Comparison of ENCODE assay signal across 8 mouse cellular contexts in the genomic region with DNA sequence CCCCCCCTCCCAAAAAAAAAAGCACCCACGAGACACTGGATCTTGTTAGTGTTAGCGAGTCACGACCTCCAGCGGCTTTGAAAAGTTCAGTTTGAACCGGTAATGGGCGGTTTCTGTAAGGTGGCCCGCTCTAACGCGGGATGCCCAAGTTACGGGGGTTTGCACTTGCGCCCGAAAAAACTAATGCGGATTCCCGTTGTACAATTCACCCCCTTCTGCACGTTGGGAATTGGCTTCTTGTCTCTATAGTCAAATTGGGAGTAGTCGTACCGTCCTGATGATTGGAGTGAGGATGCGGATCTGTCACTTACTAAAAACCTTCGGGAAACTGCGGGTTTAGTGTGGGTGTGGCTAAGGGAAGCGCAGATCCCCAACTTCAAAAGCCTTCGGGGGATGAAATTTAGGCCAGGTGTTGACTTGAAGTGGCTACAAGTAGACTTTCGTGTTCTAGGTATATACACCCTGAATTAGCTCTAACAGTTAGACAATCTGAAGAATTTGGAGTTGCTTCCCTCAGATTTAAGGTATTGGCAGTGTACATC. TPM values are rescaled to one million over a fixed set of nuclear protein-coding genes. Genes with fewer than 3 reads are reported as not detected.
DNase-seq lines count a peak whose midpoint lies in the region; ATAC-seq and TF ChIP-seq lines count a peak whose summit lies in the region.

No protein-coding gene starts in this region.

- peak overlapping the region; percentile 74 for H3K4me2 ChIP-seq in lung, embryonic 16.5 days (ENCODE audit: low read depth, low read length)
- peak overlapping the region; percentile 72 for H3K4me2 ChIP-seq in forebrain, embryonic 15.5 days (replicated peaks)
- H3K4me2 ChIP-seq in limb, embryonic 15.5 days, result peak overlapping the region; percentile 66
- H3K4me2 ChIP-seq in neural tube, embryonic 12.5 days (replicated peaks), result peak overlapping the region; percentile 81

- peaks cover 3% of the 10 kb centered on the region for H3K4me1 ChIP-seq in lung, embryonic 16.5 days (replicated peaks; ENCODE audit: control insufficient read depth, insufficient read depth, low read length)
- H3K4me1 ChIP-seq in bone marrow macrophage, adult 2 months (ENCODE audit: control insufficient read depth, insufficient read depth, low read length), result peaks cover 7% of the 10 kb centered on the region; the same call in 1 of the 2 replicates
- H3K4me1 ChIP-seq in forebrain, embryonic 15.5 days, result peaks cover 17% of the 10 kb centered on the region
- H3K4me1 ChIP-seq in limb, embryonic 15.5 days, result peaks cover 3% of the 10 kb centered on the region
- peaks cover 8% of the 10 kb centered on the region for H3K4me1 ChIP-seq in neural tube, embryonic 12.5 days

- peaks cover 4% of the 10 kb centered on the region; the same call in 1 of the 2 replicates for H3K36me3 ChIP-seq in lung, embryonic 16.5 days (ENCODE audit: control insufficient read depth, insufficient read depth, low read length)
- H3K36me3 ChIP-seq in forebrain, embryonic 15.5 days, result peaks cover 22% of the 10 kb centered on the region
- H3K36me3 ChIP-seq in limb, embryonic 15.5 days, result peaks cover 16% of the 10 kb centered on the region; the same call in 1 of the 2 replicates
- peaks cover 16% of the 10 kb centered on the region; the same call in 1 of the 2 replicates for H3K36me3 ChIP-seq in neural tube, embryonic 12.5 days

- no peaks in the 10 kb centered on the region for H3K27me3 ChIP-seq in lung, embryonic 16.5 days (ENCODE audit: control insufficient read depth, insufficient read depth, low read depth, low read length)
- no peaks in the 10 kb centered on the region for H3K27me3 ChIP-seq in forebrain, embryonic 15.5 days
- no peaks in the 10 kb centered on the region for H3K27me3 ChIP-seq in limb, embryonic 15.5 days
- no peaks in the 10 kb centered on the region for H3K27me3 ChIP-seq in neural tube, embryonic 12.5 days (replicated peaks)

- no peak; the same call in 1 of the 2 replicates for TF ChIP-seq CTCF in bone marrow macrophage, adult 2 months (IDR thresholded peaks at IDR 0.05; ENCODE audit: low read depth, low read length)

- WGBS in lung, embryonic 16.5 days, result under 1% methylated on average over 23 of the region's 23 CpGs
- 2% methylated on average over 23 of the region's 23 CpGs for WGBS in forebrain, embryonic 15.5 days
- WGBS in limb, embryonic 15.5 days, result under 1% methylated on average over 23 of the region's 23 CpGs
- 2% methylated on average over 23 of the region's 23 CpGs for WGBS in neural tube, embryonic 12.5 days

- no peak for TF ChIP-seq POLR2A in bone marrow macrophage, adult 2 months (IDR thresholded peaks at IDR 0.05; ENCODE audit: borderline replicate concordance, low read depth, low read length)

- H3K4me3 ChIP-seq in lung, embryonic 16.5 days (ENCODE audit: low read length), result peak overlapping the region; percentile 91
- peak overlapping the region; percentile 96 for H3K4me3 ChIP-seq in bone marrow macrophage, adult 2 months (ENCODE audit: insufficient read depth, low read length)
- H3K4me3 ChIP-seq in forebrain, embryonic 15.5 days, result peak overlapping the region; percentile 95
- H3K4me3 ChIP-seq in limb, embryonic 15.5 days, result peak overlapping the region; percentile 68
- H3K4me3 ChIP-seq in neural tube, embryonic 12.5 days, result peak overlapping the region; percentile 91

- no peak for DNase-seq in lung, postnatal 10 days
- DNase-seq in layer of hippocampus, adult 18-20 months (ENCODE audit: low spot score in 2 of 2), result no peak
- DNase-seq in frontal cortex, postnatal 25 days (ENCODE audit: low spot score in 2 of 2), result no peak

- H3K27ac ChIP-seq in lung, embryonic 16.5 days (ENCODE audit: low read length), result peak overlapping the region; percentile 90; the same call in 1 of the 2 replicates
- peak overlapping the region; percentile 86 for H3K27ac ChIP-seq in bone marrow macrophage, adult 2 months (ENCODE audit: insufficient read depth, low read depth, low read length)
- H3K27ac ChIP-seq in forebrain, embryonic 15.5 days (replicated peaks), result no peak overlapping the region
- peak overlapping the region; percentile 86; the same call in 1 of the 2 replicates for H3K27ac ChIP-seq in limb, embryonic 15.5 days
- no peak overlapping the region for H3K27ac ChIP-seq in neural tube, embryonic 12.5 days

- peak overlapping the region; percentile 97 for H3K9ac ChIP-seq in lung, embryonic 16.5 days (ENCODE audit: low read length)
- peak overlapping the region; percentile 85 for H3K9ac ChIP-seq in forebrain, embryonic 15.5 days (replicated peaks)
- peak overlapping the region; percentile 67 for H3K9ac ChIP-seq in limb, embryonic 15.5 days
- peak overlapping the region; percentile 92 for H3K9ac ChIP-seq in neural tube, embryonic 12.5 days

- no peaks in the 10 kb centered on the region for H3K9me3 ChIP-seq in lung, embryonic 16.5 days (ENCODE audit: control insufficient read depth, low read length)
- no peaks in the 10 kb centered on the region for H3K9me3 ChIP-seq in forebrain, embryonic 15.5 days
- no peaks in the 10 kb centered on the region for H3K9me3 ChIP-seq in limb, embryonic 15.5 days
- no peaks in the 10 kb centered on the region for H3K9me3 ChIP-seq in neural tube, embryonic 12.5 days

- no peak for ATAC-seq in lung, embryonic 16.5 days (ENCODE audit: low read depth)
- ATAC-seq in forebrain, embryonic 15.5 days (replicated peaks), result peak; percentile 7; the same call in 1 of the 2 replicates
- no peak for ATAC-seq in limb, embryonic 15.5 days (ENCODE audit: insufficient number of reproducible peaks, low FRiP score, low TSS enrichment, low read depth)
- ATAC-seq in neural tube, embryonic 12.5 days (ENCODE audit: low FRiP score, low read depth), result peak; percentile 46

RNA-seq across cellular contexts. Expression of a gene that starts 0.8 kb away (rescaled TPM):
- polyA plus RNA-seq in lung, embryonic 16.5 days (2015; fragmentation: Nextera tagmentation; extraction: Ambion mirVana), result 62.3 and 65.6 TPM in 2 replicates
- 33.4 and 39.9 TPM in 2 replicates for polyA plus RNA-seq in bone marrow macrophage, adult 2 months (2012; ENCODE audit: insufficient read depth, insufficient read length, missing spikeins)
- polyA plus RNA-seq in forebrain, embryonic 15.5 days (2015; fragmentation: Nextera tagmentation; extraction: Ambion mirVana), result 78.5 and 83.2 TPM in 2 replicates
- polyA plus RNA-seq in limb, embryonic 15.5 days (2015; fragmentation: Nextera tagmentation; extraction: Ambion mirVana), result 61.9 and 67.6 TPM in 2 replicates
- polyA plus RNA-seq in neural tube, embryonic 12.5 days (2016; fragmentation: Nextera tagmentation; extraction: Ambion mirVana), result 83.2 and 86.4 TPM in 2 replicates
- 10 to 100 TPM; 33.0 to 37.6 TPM for total RNA-seq in layer of hippocampus, adult 18-20 months (2021)

RNA-seq across cellular contexts. Expression of a gene that starts 17.2 kb away (rescaled TPM):
- polyA plus RNA-seq in lung, embryonic 16.5 days (2015; fragmentation: Nextera tagmentation; extraction: Ambion mirVana), result 0.09 and 0.20 TPM in 2 replicates
- polyA plus RNA-seq in bone marrow macrophage, adult 2 months (2012; ENCODE audit: insufficient read depth, insufficient read length, missing spikeins), result 22.1 and 27.7 TPM in 2 replicates
- polyA plus RNA-seq in forebrain, embryonic 15.5 days (2015; fragmentation: Nextera tagmentation; extraction: Ambion mirVana), result 0.18 and 0.42 TPM in 2 replicates
- 0.12 and 0.14 TPM in 2 replicates for polyA plus RNA-seq in limb, embryonic 15.5 days (2015; fragmentation: Nextera tagmentation; extraction: Ambion mirVana)
- 0.11 and 0.19 TPM in 2 replicates for polyA plus RNA-seq in neural tube, embryonic 12.5 days (2016; fragmentation: Nextera tagmentation; extraction: Ambion mirVana)
- total RNA-seq in layer of hippocampus, adult 18-20 months (2021), result 1 to 10 TPM; 3.1 to 3.3 TPM

RNA-seq across cellular contexts. Expression of a gene that starts 41.2 kb away (rescaled TPM):
- not detected in 2 replicates for polyA plus RNA-seq in lung, embryonic 16.5 days (2015; fragmentation: Nextera tagmentation; extraction: Ambion mirVana)
- not detected in 2 replicates for polyA plus RNA-seq in bone marrow macrophage, adult 2 months (2012; ENCODE audit: insufficient read depth, insufficient read length, missing spikeins)
- polyA plus RNA-seq in forebrain, embryonic 15.5 days (2015; fragmentation: Nextera tagmentation; extraction: Ambion mirVana), result not detected in 2 replicates
- not detected in 2 replicates for polyA plus RNA-seq in limb, embryonic 15.5 days (2015; fragmentation: Nextera tagmentation; extraction: Ambion mirVana)
- 0.18 TPM in 1 of 2 replicates, not detected in the other for polyA plus RNA-seq in neural tube, embryonic 12.5 days (2016; fragmentation: Nextera tagmentation; extraction: Ambion mirVana)
- total RNA-seq in layer of hippocampus, adult 18-20 months (2021), result not detected

RNA-seq across cellular contexts. Expression of a gene that starts 48.2 kb away (rescaled TPM):
- 0.33 and 0.82 TPM in 2 replicates for polyA plus RNA-seq in lung, embryonic 16.5 days (2015; fragmentation: Nextera tagmentation; extraction: Ambion mirVana)
- 0.35 TPM in 1 of 2 replicates, not detected in the other for polyA plus RNA-seq in bone marrow macrophage, adult 2 months (2012; ENCODE audit: insufficient read depth, insufficient read length, missing spikeins)
- polyA plus RNA-seq in forebrain, embryonic 15.5 days (2015; fragmentation: Nextera tagmentation; extraction: Ambion mirVana), result not detected in 2 replicates
- polyA plus RNA-seq in limb, embryonic 15.5 days (2015; fragmentation: Nextera tagmentation; extraction: Ambion mirVana), result 0.38 and 0.42 TPM in 2 replicates
- polyA plus RNA-seq in neural tube, embryonic 12.5 days (2016; fragmentation: Nextera tagmentation; extraction: Ambion mirVana), result not detected in 2 replicates
- under 1 TPM; 0.30 to 0.57 TPM for total RNA-seq in layer of hippocampus, adult 18-20 months (2021)

Comparison
In these comparisons a context has a peak if more than half of its experiments do, and no peak if none do; other contexts are left out.
1. ATAC-seq: peak in forebrain, embryonic 15.5 days (single experiment) and neural tube, embryonic 12.5 days (single experiment); none in lung, embryonic 16.5 days (single experiment) and limb, embryonic 15.5 days (single experiment).
2. H3K27ac ChIP-seq: peak in lung, embryonic 16.5 days (single experiment), bone marrow macrophage, adult 2 months (single experiment) and limb, embryonic 15.5 days (single experiment); none in forebrain, embryonic 15.5 days (single experiment) and neural tube, embryonic 12.5 days (single experiment).
3. RNA of a gene that starts 17.2 kb away (polyA plus RNA-seq): 22.1 to 27.7 TPM in bone marrow macrophage, adult 2 months; 0.18 to 0.42 TPM in forebrain, embryonic 15.5 days, 0.12 to 0.14 TPM in limb, embryonic 15.5 days, 0.11 to 0.19 TPM in neural tube, embryonic 12.5 days and 0.09 to 0.20 TPM in lung, embryonic 16.5 days; every median in the first group is over 10 times any median in the second.
4. Peak in every context shown above with its lines, with median percentiles within 50 percentile points of each other: H3K4me2 ChIP-seq, H3K4me3 ChIP-seq and H3K9ac ChIP-seq.